Mouse (Mus musculus): Measurements from ENCODE around the gene Opa1. TPM values are rescaled to one million over a fixed set of nuclear protein-coding genes. Genes with fewer than 3 reads are reported as not detected.

Opa1 gene
- polyA plus RNA-seq, 1 experiment, result 22.2 TPM

DNA sequence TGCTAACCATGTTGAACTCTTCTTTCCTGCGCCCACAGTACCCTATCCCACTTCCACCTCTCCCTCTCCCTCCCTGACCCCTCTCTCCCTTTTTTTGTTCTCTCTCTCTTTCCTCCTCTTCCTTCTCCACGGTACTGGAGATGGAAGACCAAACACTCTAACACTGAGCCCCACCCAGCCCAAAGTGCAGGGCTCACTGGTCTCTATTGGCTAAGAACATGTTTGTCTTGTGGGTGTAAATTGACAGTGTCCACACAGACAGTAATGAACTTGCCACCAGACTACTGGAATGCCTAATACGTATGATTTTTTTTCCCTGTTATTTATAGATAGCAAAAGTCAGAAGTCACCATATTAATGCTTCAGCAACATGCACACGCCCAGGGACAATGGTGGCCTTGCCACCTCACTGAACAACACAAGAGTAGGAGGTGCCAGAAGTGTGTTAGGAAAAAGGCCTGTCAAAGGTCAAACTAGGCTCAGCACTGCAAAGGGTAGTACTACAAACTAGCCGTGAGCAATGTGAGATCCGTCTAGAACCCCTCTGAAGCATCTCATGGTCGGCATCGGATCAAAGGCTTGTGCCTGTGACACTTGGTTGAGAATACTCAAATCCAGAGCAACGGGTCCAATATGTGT lies 77.2 kb downstream of the Opa1 start:
- no peak for DNase-seq (ENCODE audit: low spot score)

GRCm38 (mm10) chr16:29656901-29657300 lies 77.8 kb downstream of the Opa1 start:
- no peak for DNase-seq (ENCODE audit: low spot score)

DNA sequence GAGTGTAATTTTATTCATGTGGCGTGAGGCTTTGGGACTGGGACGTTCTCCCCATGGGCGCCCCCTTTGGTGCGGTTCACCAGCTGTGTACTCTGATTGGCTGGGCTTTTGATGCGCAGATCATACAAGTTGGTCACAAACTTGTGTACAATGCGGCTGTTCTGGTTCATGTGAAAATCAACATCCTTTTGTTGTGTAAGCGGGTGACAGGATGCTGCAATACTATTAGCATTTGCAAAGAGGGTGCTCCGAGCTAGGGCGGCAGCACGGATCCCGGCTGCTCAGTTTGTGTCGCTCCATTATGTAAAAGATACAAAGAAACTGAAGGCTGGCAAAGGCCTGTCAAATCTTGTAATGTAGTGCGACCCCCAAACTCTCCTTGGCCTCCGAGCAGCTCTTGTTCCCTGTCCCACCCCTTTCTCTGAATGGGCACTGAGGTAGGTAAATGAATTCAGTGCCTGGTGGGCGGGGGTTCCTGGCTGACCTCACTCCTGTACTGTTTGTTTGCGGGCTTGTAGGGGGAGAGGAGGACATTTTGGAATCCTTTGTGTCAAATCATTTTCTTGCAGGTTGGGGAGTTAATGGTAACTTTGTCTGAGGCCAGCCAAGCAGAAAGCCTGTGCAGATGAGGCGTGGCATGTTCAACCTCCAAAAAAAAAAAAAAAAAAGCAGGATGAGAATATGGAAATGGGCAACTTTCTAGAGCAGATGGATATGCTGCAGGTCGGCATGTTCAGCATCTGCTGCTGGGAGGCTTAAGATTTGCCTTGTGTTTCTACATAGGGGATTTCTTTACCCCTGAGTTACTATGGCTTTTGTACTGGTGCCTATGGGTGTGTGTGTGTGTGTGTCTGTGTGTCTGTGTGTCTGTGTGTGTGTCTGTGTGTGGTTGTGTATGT lies 78.8 kb downstream of the Opa1 start:
- no peak for DNase-seq (ENCODE audit: low spot score)

DNA sequence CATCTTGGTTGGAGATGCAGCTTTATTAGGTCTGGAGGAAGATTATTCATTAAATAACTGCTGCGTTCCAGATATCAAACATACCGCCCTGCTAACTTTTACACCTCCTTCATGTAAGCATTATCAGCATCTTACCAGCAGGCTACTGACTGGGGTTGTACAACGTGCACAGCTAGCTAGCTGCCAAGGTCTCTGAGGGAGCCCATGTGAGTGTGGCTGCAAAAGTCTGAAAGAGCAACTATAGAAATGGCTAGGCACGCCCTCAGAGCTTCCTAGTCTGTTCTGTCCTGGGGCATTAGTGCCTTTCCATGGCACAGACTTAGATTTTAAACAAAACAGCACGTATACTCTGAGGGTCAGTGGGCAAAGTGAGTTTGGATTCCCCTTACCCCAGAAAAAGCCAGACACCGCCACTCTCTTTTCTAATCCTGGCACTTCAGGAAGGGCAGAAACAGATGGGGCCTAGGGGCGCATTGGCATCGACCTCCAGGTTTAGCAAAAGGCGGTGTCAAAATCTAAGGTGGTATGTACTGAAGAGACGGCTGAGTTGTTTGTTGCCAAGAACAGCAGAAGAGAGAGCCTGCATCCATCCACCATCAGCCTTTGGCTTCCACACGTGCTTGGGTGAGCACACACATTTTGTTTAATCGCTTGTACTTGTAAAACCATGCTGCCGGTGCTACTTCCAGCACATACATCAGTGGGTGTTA lies 80.1 kb downstream of the Opa1 start:
- DNase-seq (ENCODE audit: low spot score), result no peak

GRCm38 (mm10) chr16:29663042-29663758 lies 84.1 kb downstream of the Opa1 start:
- no peak for DNase-seq (ENCODE audit: low spot score)

GRCm38 (mm10) chr16:29664392-29664791 lies 85.3 kb downstream of the Opa1 start:
- DNase-seq (ENCODE audit: low spot score), result no peak

GRCm38 (mm10) chr16:29666991-29667701 lies 88.0 kb downstream of the Opa1 start:
- no peak for DNase-seq (ENCODE audit: low spot score)

DNA sequence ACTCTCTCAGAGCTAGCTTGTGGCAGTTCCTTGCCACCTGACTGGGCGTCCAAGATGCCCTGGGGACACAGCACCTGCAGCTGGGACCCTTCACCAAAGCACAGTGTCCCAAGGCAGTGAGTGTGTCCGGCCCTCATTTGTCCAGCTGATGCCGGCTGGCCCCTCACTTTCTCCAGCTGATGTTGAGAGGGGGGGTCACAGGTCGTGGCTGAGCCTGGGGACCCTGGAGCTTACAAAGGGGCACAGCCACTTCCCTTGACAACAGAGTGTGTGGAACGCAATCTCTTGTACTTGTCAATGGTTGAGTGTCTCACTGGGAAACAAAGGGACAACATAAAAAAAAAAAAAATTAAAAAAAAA lies 88.5 kb downstream of the Opa1 start:
- DNase-seq (ENCODE audit: low spot score), result no peak

GRCm38 (mm10) chr16:29668451-29668850 lies 89.3 kb downstream of the Opa1 start:
- no peak for DNase-seq (ENCODE audit: low spot score)

GRCm38 (mm10) chr16:29670806-29671205 lies 91.7 kb downstream of the Opa1 start:
- no peak for DNase-seq (ENCODE audit: low spot score)

DNA sequence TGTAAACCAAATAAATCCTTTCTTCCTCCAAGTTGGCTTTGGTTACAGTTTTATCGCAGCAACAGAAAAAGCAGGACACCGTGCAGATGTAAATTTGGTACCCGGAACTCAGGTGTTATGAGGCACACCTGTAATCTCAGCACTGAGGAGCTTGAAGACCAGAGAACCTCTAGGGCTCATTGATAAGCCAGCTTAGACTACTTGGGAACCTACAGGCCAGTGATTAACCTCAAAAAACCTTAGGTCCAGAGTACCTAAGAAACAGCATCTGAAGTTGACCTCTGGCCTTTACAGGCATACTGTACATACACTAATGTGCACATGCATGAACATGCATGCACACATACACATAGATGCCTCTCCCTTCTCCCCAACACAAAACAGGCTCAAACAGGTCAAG lies 94.1 kb downstream of the Opa1 start:
- no peak for DNase-seq (ENCODE audit: low spot score)

GRCm38 (mm10) chr16:29679607-29680006 lies 100.5 kb downstream of the Opa1 start:
- no peak for DNase-seq (ENCODE audit: low spot score)

DNA sequence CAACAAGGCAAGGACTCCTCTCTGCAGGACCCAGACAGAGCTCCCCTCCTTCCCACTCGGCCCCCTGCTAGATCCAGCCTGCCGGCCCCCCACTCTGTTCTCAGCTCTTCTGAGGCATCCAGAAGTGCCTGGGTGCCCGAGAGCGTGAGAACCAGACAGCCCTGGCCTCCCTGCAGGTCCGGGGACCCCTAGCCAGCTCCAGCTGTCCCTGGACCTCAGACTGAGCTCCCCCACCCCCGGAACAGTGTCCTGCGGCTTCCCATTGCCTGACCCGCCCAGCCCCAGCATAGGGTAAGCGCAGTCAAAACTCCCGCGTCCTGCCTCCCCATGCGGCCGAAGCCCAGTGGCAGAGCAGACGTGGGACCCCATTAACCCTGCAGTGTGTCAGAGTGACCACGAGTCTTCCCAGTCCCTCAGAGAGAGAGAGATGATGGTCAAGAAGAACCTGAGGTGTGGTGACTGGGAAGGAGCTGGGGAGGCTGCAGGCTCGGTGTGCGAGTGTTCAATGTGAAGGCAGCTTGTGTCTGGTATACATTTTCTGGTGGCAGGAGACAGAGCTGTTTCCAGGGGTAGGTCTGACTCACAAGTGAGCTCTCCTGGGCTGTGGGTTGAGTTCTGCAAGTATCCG lies 101.5 kb downstream of the Opa1 start:
- DNase-seq (ENCODE audit: low spot score), result no peak

- no peak for DNase-seq (ENCODE audit: low spot score)
Observed at GRCm38 (mm10) chr16:29682555-29683431, 103.7 kb downstream of the Opa1 start.

- no peak for DNase-seq (ENCODE audit: low spot score)
Observed at GRCm38 (mm10) chr16:29683563-29683962, 104.4 kb downstream of the Opa1 start.

DNA sequence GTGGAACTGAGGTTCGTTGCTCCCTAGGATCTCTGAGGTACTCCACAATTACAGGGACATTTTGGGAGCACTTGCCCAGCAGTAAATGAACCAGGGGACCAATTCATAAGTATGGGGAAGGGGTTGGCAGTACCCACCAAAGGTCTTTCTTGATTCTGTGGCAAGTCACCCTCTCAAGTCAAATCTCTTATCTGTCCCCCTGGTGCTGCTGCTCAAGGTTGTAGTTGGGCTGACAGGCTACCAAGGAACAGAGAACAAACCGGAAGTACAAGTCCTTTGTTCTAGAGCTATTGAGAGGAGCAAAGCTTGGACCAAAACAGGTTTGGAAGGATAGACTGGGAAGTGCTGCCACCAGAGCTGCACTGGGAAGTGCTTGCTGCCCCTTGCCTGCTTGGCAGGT lies 105.0 kb downstream of the Opa1 start:
- DNase-seq (ENCODE audit: low spot score), result no peak

- no peak for DNase-seq (ENCODE audit: low spot score)
Observed at GRCm38 (mm10) chr16:29684641-29685040, 105.5 kb downstream of the Opa1 start.

DNA sequence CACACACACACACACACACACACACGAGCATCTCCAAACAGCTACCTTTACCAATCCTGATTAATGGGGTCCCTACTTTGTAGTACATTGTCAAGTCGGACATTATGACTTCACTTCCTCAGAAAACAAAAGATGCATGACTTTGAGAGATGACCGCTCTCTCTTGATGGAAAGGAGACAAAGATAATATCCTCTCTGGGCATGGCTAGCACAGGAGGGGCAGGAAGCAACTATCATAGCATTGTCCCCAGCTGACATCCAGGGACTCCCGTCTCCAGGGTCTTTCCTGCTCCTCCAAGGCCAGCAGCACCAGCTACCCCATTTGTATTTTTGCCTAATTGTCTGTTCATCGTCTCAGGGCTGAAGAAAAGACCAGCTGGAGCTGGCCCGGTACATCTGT lies 107.0 kb downstream of the Opa1 start:
- DNase-seq (ENCODE audit: low spot score), result no peak

DNA sequence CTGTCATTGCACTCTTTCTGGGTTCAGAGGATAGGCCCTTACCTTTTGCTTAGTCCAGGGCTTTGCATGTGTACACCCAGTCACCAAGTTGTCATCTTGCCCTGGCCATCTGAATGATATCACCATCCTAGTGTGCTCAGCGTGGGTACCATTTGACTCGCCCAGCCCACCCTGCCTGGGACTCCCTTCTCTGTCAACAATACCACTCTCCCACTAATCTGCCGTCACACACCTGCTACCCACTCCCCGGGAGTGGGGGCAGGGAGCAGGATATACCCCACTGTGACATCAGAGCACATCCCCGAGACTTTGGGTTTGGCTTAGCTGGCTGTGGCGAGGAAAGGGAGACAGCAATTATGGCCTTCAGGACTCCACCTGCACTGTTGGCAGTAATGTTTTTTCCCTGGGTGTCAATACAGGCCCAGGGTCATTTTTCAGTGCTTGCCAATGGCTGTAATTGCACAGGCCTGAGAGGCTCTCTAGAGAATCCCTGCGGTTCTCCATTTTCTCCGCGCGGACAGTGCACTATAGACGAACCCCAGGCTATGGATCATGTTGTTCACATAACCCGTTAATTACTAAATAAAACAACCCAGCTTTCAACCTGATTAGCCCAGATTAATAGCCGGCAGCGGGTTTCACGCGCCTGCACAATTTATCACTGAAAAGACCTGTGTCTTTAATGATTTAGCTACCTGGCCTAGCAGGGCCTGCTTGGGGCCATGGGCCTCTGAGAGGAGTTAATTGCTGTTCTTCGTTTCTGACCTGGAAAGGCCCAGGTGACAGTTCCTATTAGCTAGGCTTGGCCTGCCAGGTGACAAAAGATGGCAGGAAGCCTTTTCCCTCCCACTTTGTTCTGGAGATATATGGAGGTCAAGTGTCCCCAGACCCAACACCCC lies 109.1 kb downstream of the Opa1 start:
- DNase-seq (ENCODE audit: low spot score), result no peak
